Mouse (Mus musculus) limb, embryonic 10.5 days (tissue): ENCODE data around the gene Slc44a1. TPM values are rescaled to one million over a fixed set of nuclear protein-coding genes. Genes with fewer than 3 reads are reported as not detected.

Experiments
- DNase-seq: peaks from one replicate; pipeline ENCODE4 v3.0.0-alpha.2; 2017; ENCODE audit warnings: low spot score
- H3K27ac ChIP-seq: fragments of 300-500 bp; sonication (generic); 2 replicates; pipeline ENCODE4 v1.5.1; 2016; ENCODE audit warnings: mild to moderate bottlenecking
- H3K27me3 ChIP-seq: fragments of 300-500 bp; sonication (generic); 2 replicates; pipeline ENCODE4 v1.6.1; 2016; ENCODE audit warnings: low read depth, mild to moderate bottlenecking; ENCODE audit not compliant: poor library complexity, severe bottlenecking
- H3K36me3 ChIP-seq: fragments of 300-500 bp; sonication (generic); 2 replicates; pipeline ENCODE4 v1.6.1; 2016; ENCODE audit warnings: mild to moderate bottlenecking, moderate library complexity
- H3K4me1 ChIP-seq: fragments of 300-500 bp; sonication (generic); 2 replicates; pipeline ENCODE4 v1.6.1; 2016
- H3K4me3 ChIP-seq: fragments of 300-500 bp; sonication (generic); 2 replicates; pipeline ENCODE4 v1.5.1; 2016; ENCODE audit warnings: mild to moderate bottlenecking, moderate library complexity
- H3K9me3 ChIP-seq: fragments of 300-500 bp; sonication (generic); replicated peaks from 2 replicates; pipeline ENCODE4 v1.6.1; 2016; ENCODE audit warnings: mild to moderate bottlenecking
- polyA plus RNA-seq: library from polyadenylated mRNA; unstranded; fragments of >200 nt; fragmentation: Nextera tagmentation; extraction: Ambion mirVana; gene quantifications from 2 replicates; pipeline ENCODE4 v1.2.1, GENCODE M21; 2016

Gene Slc44a1
- polyA plus RNA-seq, 1 experiment from 2014 or later: 18.3 TPM

GRCm38 (mm10) chr4:53660711-53661110, 220.5 kb downstream of the Slc44a1 start:
- H3K27ac ChIP-seq: no peak overlapping the region
- no peaks in the 10 kb centered on the region for H3K9me3 ChIP-seq
- peaks cover 21% of the 10 kb centered on the region for H3K36me3 ChIP-seq
- no peaks in the 10 kb centered on the region for H3K27me3 ChIP-seq
- H3K4me1 ChIP-seq: no peaks in the 10 kb centered on the region
- DNase-seq: no peak
- no peak overlapping the region for H3K4me3 ChIP-seq

Other genes with a start within 250 kb of the Slc44a1 start
- gene Fsd1l, start 191.1 kb downstream of the Slc44a1 start, polyA plus RNA-seq: 11.5 and 12.9 TPM in 2 replicates